Mouse (Mus musculus) brain, embryonic 18.5 days (tissue): ENCODE data around the gene Fam205a2.
"Not testable (repeated sequence)": the region's sequence is repeated elsewhere in the genome, so short reads cannot be mapped to it uniquely, and the experiment has no call there.

ENCODE experiments used
- DNase-seq: peaks from one replicate; pipeline ENCODE4 v3.0.0-alpha.2; 2012; ENCODE audit warnings: low read depth, low spot score

Gene Fam205a2

DNA sequence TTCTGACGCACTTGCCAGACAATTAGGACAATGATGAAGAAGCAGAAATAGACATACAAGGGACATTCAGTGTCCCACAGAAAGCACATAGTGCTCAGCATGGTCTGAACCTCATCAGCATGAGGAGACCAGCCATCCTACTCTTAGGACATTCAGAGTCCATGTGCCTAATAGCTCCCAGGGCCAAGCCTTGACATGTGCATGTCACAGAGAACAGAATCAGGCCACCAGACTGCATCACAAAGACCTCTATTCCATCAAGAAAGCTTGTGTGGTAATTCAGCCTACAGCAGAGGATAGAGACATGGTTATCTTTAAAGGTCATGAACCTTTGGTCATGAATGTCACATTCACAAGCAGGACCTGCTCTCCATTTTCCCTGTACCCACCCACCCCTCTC, at the start of gene Fam205a2:
Gene Fam205a2, minus strand, starts transcription at position 101 of the 400 bp plus-strand sequence.
- not testable (repeated sequence) for DNase-seq
